Mouse (Mus musculus) hindbrain, embryonic 11.5 days (tissue): Measurements from ENCODE around the gene Apold1. TPM values are rescaled to one million over a fixed set of nuclear protein-coding genes. Genes with fewer than 3 reads are reported as not detected.

Source experiments
- ATAC-seq: fragments of 200-750 bp; cut with Nextera tagmentation; 2 replicates; pipeline ENCODE4 v1.8.0; 2017; ENCODE audit warnings: mild to moderate bottlenecking, moderate TSS enrichment, moderate library complexity; ENCODE audit not compliant: low FRiP score
- DNase-seq: peaks from one replicate; pipeline ENCODE4 v3.0.0-alpha.2; 2015; ENCODE audit warnings: low spot score
- H3K27ac ChIP-seq: fragments of 300-500 bp; sonication (generic); 2 replicates; pipeline ENCODE4 v1.5.1; 2014; ENCODE audit warnings: mild to moderate bottlenecking, low read depth, low read length
- H3K27me3 ChIP-seq: fragments of 300-500 bp; sonication (generic); 2 replicates; pipeline ENCODE4 v1.6.1; 2014; ENCODE audit warnings: mild to moderate bottlenecking, low read length, moderate library complexity, mixed read lengths; ENCODE audit not compliant: control insufficient read depth, insufficient read depth
- H3K36me3 ChIP-seq: fragments of 300-500 bp; sonication (generic); 2 replicates; pipeline ENCODE4 v1.6.1; 2014; ENCODE audit warnings: mild to moderate bottlenecking, low read length, moderate library complexity, mixed read lengths; ENCODE audit not compliant: control insufficient read depth, insufficient read depth
- H3K4me1 ChIP-seq: fragments of 300-500 bp; sonication (generic); replicated peaks from 2 replicates; pipeline ENCODE4 v1.6.1; 2014; ENCODE audit warnings: low read length, mixed read lengths; ENCODE audit not compliant: control insufficient read depth, insufficient read depth
- H3K4me2 ChIP-seq: fragments of 300-500 bp; sonication (generic); replicated peaks from 2 replicates; pipeline ENCODE4 v1.6.1; 2014; ENCODE audit warnings: mild to moderate bottlenecking, low read depth, low read length
- H3K4me3 ChIP-seq: fragments of 300-500 bp; sonication (generic); 2 replicates; pipeline ENCODE4 v1.5.1; 2014; ENCODE audit warnings: low read depth, low read length
- H3K9ac ChIP-seq: fragments of 300-500 bp; sonication (generic); 2 replicates; pipeline ENCODE4 v1.6.1; 2014; ENCODE audit warnings: low read depth, low read length
- H3K9me3 ChIP-seq: fragments of 300-500 bp; sonication (generic); 2 replicates; pipeline ENCODE4 v1.6.1; 2016; ENCODE audit warnings: low read length; ENCODE audit not compliant: control insufficient read depth
- WGBS: fragments of 180-500 bp; shearing (Covaris S2); extraction: QIAGEN DNeasy Blood & Tissue Kit; methylation state at CpG from one replicate; pipeline ENCODE4 v1.1.7; 2014; 5-methylcytosine and 5-hydroxymethylcytosine counted together
- polyA plus RNA-seq: library from polyadenylated mRNA; unstranded; fragments of >200 nt; fragmentation: Nextera tagmentation; extraction: Ambion mirVana; gene quantifications from 2 replicates; pipeline ENCODE4 v1.2.1, GENCODE M21; 2014

The Apold1 gene
- polyA plus RNA-seq, 1 experiment from 2014 or later = 3.7 TPM

GRCm38 (mm10) chr6:134962518-134962893 lies 19.0 kb upstream of the Apold1 start:
- H3K4me1 ChIP-seq = 0 out of 2 replicates have a peak, but pooled peaks cover 3% of the 10 kb centered on the region
- H3K9ac ChIP-seq = no peak overlapping the region
- 55% methylated on average over 5 of the region's 5 CpGs for WGBS
- peak overlapping the region; percentile 4; the same call in 1 of the 2 replicates for H3K27ac ChIP-seq
- no peaks in the 10 kb centered on the region for H3K27me3 ChIP-seq
- no peak overlapping the region for H3K4me3 ChIP-seq
- DNase-seq = no peak
- no peaks in the 10 kb centered on the region for H3K9me3 ChIP-seq
- no peaks in the 10 kb centered on the region for H3K36me3 ChIP-seq
- 0 out of 2 replicates have a peak, but pooled peaks have one; percentile 30 for ATAC-seq
- H3K4me2 ChIP-seq = no peak overlapping the region

GRCm38 (mm10) chr6:134963910-134964309 lies 17.6 kb upstream of the Apold1 start:
- no peak for ATAC-seq
- no peak for DNase-seq
- no peaks in the 10 kb centered on the region for H3K36me3 ChIP-seq
- H3K9me3 ChIP-seq = no peaks in the 10 kb centered on the region
- H3K4me3 ChIP-seq = no peak overlapping the region
- no peak overlapping the region for H3K27ac ChIP-seq
- no peak overlapping the region for H3K9ac ChIP-seq
- H3K4me2 ChIP-seq = no peak overlapping the region
- H3K27me3 ChIP-seq = no peaks in the 10 kb centered on the region
- 0 out of 2 replicates have a peak, but pooled peaks cover 3% of the 10 kb centered on the region for H3K4me1 ChIP-seq
- WGBS = 75% methylated on average over 2 of the region's 2 CpGs

- no peak for ATAC-seq
- H3K4me1 ChIP-seq = no peaks in the 10 kb centered on the region
- H3K9ac ChIP-seq = no peak overlapping the region
- 90% methylated on average over 5 of the region's 5 CpGs for WGBS
- H3K36me3 ChIP-seq = no peaks in the 10 kb centered on the region
- DNase-seq = no peak
- no peak overlapping the region for H3K27ac ChIP-seq
- H3K27me3 ChIP-seq = no peaks in the 10 kb centered on the region
- no peak overlapping the region for H3K4me2 ChIP-seq
- H3K9me3 ChIP-seq = no peaks in the 10 kb centered on the region
- no peak overlapping the region for H3K4me3 ChIP-seq
Observed at GRCm38 (mm10) chr6:134966681-134967080, 14.8 kb upstream of the Apold1 start.

GRCm38 (mm10) chr6:134968326-134968725 lies 13.2 kb upstream of the Apold1 start:
- no peaks in the 10 kb centered on the region for H3K4me1 ChIP-seq
- H3K4me3 ChIP-seq = no peak overlapping the region
- WGBS = 83% methylated on average over 1 of the region's 1 CpGs
- H3K4me2 ChIP-seq = no peak overlapping the region
- H3K36me3 ChIP-seq = no peaks in the 10 kb centered on the region
- no peaks in the 10 kb centered on the region for H3K9me3 ChIP-seq
- no peak overlapping the region for H3K27ac ChIP-seq
- DNase-seq (no peak), ATAC-seq (no peak)
- H3K27me3 ChIP-seq = no peaks in the 10 kb centered on the region
- H3K9ac ChIP-seq = no peak overlapping the region

GRCm38 (mm10) chr6:134969498-134969897 lies 12.0 kb upstream of the Apold1 start:
- no peaks in the 10 kb centered on the region for H3K27me3 ChIP-seq

GRCm38 (mm10) chr6:134972096-134972495 lies 9.4 kb upstream of the Apold1 start:
- Histone ChIP-seq H3K9ac (no peak overlapping the region), H3K9me3 (no peaks in the 10 kb centered on the region), H3K4me1 (no peaks in the 10 kb centered on the region), H3K27ac (no peak overlapping the region), H3K36me3 (no peaks in the 10 kb centered on the region), H3K4me2 (no peak overlapping the region), H3K27me3 (no peaks in the 10 kb centered on the region), H3K4me3 (no peak overlapping the region)
- WGBS = 65% methylated on average over 4 of the region's 4 CpGs
- no peak for ATAC-seq
- no peak for DNase-seq

More at GRCm38 (mm10) chr6:134969498-134969897, 12.0 kb upstream of the Apold1 start:
- Histone ChIP-seq H3K4me1 (no peaks in the 10 kb centered on the region), H3K27ac (no peak overlapping the region), H3K4me3 (no peak overlapping the region), H3K36me3 (no peaks in the 10 kb centered on the region), H3K9me3 (no peaks in the 10 kb centered on the region), H3K9ac (no peak overlapping the region), H3K4me2 (no peak overlapping the region)
- ATAC-seq (no peak), DNase-seq (no peak)
- WGBS = 89% methylated on average over 2 of the region's 2 CpGs

- no peak for ATAC-seq
- H3K27me3 ChIP-seq = no peaks in the 10 kb centered on the region
- 64% methylated on average over 6 of the region's 6 CpGs for WGBS
- H3K4me3 ChIP-seq = no peak overlapping the region
- no peaks in the 10 kb centered on the region for H3K9me3 ChIP-seq
- 0 out of 2 replicates have a peak, but pooled peaks cover 2% of the 10 kb centered on the region for H3K4me1 ChIP-seq
- H3K9ac ChIP-seq = no peak overlapping the region
- no peak overlapping the region for H3K4me2 ChIP-seq
- no peak for DNase-seq
- no peak overlapping the region for H3K27ac ChIP-seq
- H3K36me3 ChIP-seq = no peaks in the 10 kb centered on the region
Observed at GRCm38 (mm10) chr6:134976628-134977027, 4.9 kb upstream of the Apold1 start.

GRCm38 (mm10) chr6:134983529-134984370 lies 2.2 kb downstream of the Apold1 start:
- peak overlapping the region; percentile 62 for H3K9ac ChIP-seq
- H3K9me3 ChIP-seq = no peaks in the 10 kb centered on the region
- peak overlapping the region; percentile 52 for H3K4me3 ChIP-seq
- no peaks in the 10 kb centered on the region for H3K27me3 ChIP-seq
- no peak overlapping the region for H3K27ac ChIP-seq
- H3K4me1 ChIP-seq = 0 out of 2 replicates have a peak, but pooled peaks cover 2% of the 10 kb centered on the region
- H3K36me3 ChIP-seq = no peaks in the 10 kb centered on the region
- peak; percentile 95 for DNase-seq
- H3K4me2 ChIP-seq = peak overlapping the region; percentile 76
- WGBS = 3% methylated on average over 59 of the region's 62 CpGs
- peak; percentile 93 for ATAC-seq

GRCm38 (mm10) chr6:134984748-134985147 lies 3.2 kb downstream of the Apold1 start:
- DNase-seq = peak; percentile 36
- 61% methylated on average over 3 of the region's 3 CpGs for WGBS
- no peak overlapping the region for H3K4me3 ChIP-seq

More at GRCm38 (mm10) chr6:134984748-134985147, 3.2 kb downstream of the Apold1 start:
- H3K9ac ChIP-seq = no peak overlapping the region
- no peaks in the 10 kb centered on the region for H3K9me3 ChIP-seq
- no peak overlapping the region for H3K27ac ChIP-seq
- no peak overlapping the region for H3K4me2 ChIP-seq
- H3K36me3 ChIP-seq = no peaks in the 10 kb centered on the region
- 0 out of 2 replicates have a peak, but pooled peaks cover 2% of the 10 kb centered on the region for H3K4me1 ChIP-seq
- no peaks in the 10 kb centered on the region for H3K27me3 ChIP-seq
- no peak for ATAC-seq
